Mouse (Mus musculus) B cell, adult 2 months (primary cell): ENCODE data around the gene Mipol1.

Source experiments
- DNase-seq, 2 experiments: peaks; one replicate each; pipeline ENCODE4 v3.0.0; 2022

Mipol1 gene

DNA sequence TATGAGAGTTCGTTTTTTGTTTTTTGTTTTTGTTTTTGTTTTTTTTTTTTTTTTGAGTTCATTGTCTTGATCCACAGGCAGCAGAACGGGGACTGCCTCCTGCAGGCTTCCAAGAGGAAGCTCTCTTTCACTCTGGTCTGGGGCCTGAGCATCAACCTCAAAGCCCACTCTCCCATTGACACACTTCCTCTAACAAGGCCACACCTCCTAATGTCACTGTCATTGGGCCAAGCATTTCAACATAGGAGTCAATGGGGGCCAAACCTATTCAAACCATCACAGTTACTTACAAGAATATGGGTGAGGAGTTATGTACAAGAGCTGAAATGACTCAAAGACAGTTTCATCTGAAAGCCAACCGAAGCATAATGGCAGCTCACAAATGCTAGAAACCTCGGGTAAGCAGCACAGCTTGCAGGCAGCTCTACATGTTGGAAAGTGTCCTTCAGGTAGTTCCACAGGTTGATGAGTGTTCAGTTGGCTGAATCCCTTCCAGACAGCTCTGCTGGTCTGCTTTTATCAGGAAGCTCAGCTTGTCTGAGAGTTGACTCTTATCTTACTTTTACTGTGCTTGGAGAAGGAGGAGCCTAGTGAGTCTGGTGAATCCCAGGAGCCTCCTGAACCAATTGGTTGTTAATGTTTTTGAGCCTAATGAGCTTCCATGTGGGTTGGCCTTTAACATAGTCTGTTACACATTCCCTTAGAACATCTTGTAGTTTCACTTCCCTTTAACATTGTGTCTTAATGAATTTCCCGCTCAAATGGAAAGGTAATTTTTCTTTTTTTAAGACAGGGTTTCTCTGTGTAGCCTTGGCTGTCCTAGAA, 13.7 kb downstream of the Mipol1 start:
- peak; percentile 31 to 38 for DNase-seq

DNA sequence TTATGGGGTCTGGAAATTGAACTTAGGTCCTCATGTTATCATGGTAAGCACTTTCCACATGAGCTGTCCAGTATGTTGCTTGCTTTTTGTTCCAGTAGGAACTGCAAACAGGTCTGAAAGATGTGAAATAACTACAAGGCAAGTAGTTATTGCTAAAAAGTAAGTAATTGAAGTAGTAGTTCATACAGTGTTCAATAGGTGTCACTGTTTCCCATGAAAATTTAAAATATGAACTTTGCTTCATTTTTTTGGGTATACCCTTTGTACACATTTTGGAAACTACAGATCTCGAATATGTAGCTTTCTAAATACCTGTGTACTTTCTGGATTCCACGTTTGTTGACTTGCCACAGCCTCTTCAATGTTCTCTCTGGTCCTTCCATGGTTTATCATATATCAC, 28.3 kb downstream of the Mipol1 start:
- no peak for DNase-seq

DNA sequence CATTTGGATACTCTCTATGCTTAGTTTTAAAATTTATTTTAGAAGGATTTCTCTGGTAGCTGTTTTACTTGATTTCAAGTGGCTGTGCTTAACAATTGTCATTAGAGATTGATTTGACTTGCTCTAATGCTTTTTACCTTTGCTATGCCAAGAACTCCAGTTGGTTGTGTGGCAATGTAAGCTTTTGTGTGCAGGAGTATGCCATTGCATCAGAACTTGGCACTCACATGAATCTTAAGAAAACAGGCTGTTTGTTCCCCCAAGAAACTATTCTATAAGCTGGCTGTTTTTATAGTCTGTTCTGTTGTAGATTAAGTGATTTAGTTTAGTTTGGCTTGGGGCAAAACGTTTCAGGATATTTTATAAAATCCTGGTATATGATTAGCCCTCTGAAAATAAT, 45.2 kb downstream of the Mipol1 start:
- DNase-seq: no peak

DNA sequence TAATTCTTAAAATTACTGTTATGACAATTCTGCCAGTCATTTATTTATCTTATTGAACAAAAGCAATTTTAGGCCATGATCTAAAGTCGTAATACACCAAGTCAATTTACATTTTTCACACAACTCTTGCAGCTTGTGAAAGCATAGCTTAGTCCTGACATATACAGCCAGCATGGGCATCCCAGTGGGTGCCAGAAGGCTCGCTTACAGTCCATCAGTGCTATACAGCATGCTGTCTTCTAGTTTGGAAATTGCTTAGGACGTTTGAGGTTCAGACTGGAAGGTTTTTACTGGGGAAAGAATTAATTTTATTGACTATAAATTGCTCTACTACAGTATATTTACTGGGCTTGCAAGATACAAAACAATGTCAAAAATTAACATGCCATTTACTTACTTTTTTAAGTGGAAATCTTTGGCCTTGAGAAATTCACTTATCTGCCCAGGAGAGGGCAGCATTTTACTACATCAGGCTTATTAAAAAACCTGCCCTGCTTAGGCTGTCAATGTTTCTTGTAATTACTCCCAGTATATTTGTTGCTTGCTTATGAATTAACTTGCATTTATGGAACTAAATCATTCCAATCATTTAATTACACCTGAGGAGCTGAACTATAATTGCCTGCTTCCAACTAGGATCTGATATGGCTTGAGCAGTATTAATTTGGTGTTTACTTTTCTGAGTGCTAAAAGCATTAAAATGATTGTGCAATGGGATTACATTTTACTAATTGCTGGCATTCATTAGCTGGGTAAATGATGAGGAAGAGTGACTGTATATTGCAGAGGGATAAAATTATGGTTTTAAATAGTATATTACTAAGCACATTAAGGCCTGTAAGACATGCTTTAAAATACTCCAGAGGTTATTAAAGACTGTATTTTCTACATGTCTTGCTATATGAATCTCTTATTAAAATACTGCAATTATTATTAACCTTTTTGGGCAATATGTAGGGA, 51.2 kb downstream of the Mipol1 start:
- DNase-seq: peak; percentile 16 to 23

DNA sequence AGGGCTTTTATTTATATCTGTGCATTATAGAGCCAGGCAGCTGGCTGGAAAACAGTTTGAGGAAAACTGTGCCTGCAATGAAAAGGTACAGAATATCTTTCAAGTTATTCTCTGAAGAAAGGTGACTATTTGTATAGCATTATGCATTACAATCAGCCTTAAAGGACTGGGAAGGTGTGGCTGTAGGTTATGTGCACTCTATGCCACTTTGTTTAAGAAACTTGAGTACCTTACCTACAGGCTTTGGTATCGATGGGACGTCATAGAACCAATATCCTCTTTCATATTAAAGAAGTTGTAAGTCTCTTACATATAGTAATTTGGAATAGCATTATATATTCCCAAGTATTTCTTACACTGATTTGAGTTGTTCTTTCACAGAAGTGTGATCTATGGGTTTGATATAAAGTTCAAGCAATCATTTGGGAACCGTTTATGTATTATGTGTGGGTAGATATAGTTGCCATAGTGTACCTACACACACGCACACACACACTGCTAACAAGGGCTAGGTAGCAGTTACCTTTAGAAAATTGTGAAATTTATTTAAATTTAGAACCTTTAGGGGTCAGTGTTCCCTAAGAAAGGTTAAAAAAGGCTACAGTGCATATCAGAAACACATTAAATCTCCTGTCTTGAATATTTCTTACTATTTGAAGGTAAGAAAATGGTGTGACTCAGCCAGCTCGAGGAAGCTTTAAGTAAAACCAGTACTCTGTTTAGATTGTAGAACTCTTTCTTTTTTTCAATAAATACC, 55.3 kb downstream of the Mipol1 start:
- no peak for DNase-seq

DNA sequence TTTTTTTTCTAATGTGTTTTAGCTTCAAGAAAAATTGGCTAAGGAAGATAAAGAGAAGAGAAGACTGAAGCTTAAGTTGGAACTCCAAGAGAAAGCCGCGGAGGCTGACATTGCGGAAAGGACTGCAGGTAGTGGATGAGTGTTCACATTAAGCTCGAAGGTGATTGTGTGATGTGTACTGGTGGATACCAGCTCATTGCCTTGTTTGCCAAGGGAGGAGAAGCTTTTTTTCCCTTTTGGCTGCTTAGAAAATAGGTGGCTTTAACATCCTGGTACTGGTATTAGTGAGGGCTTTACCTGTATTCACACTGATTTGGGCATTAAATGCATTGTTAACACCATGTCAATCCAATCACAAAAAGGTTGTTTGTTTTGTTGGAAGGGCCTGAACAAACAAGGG, 77.1 kb downstream of the Mipol1 start:
- no peak for DNase-seq

DNA sequence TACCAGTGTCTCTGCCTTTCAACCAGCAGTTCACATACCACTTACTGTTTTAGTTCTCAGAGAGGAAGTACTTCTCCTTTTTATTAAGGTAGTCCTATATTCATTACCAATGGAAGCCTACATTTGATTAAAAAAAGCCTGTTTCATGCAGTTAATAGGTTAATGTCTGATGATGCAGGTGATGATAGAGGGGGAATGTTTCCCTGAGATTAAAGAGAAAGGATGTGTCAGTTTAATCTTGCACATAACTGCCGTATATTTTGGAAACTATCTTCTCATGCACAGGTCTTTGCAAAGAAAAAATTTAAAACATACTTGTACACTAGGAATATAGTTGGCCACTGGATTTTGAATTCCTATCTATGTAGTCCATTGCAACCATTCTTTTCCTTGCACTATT, 77.5 kb downstream of the Mipol1 start:
- DNase-seq: no peak

DNA sequence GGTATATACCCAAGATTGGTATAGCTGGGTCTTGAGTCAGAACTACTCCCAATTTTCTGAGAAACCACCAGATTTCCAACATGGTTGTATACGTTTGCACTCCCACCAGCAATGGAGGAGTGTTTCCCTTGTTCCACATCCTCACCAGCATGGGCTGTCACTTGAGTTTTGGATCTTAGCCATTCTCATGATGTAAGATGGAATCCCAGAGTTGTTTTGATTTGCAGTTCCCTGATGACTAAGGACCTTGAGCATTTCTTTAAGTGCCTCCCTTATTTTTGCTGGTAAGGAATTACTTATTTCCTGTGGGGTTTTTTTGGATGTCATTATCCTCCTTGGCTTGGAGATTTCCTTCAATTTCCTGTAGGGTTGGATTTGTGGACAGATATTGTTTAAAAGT, 108.8 kb downstream of the Mipol1 start:
- DNase-seq: no peak

DNA sequence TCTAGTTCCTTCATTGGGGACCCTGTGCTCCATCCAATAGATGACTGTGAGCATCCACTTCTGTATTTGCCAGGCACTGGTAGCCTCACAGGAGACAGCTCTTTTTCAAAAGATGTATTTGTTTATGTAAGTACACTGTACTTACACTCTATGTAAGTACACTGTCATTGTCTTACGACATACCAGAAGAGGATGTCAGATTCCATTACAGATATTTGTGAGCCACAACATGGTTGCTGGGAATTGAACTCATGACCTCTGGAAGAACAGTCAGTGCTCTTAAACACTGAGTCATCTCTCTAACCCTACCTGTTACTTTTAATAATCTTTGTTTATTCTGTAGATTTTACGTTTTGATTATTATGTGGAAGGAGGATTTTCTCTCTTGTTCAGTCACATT, 109.9 kb downstream of the Mipol1 start:
- DNase-seq: no peak

DNA sequence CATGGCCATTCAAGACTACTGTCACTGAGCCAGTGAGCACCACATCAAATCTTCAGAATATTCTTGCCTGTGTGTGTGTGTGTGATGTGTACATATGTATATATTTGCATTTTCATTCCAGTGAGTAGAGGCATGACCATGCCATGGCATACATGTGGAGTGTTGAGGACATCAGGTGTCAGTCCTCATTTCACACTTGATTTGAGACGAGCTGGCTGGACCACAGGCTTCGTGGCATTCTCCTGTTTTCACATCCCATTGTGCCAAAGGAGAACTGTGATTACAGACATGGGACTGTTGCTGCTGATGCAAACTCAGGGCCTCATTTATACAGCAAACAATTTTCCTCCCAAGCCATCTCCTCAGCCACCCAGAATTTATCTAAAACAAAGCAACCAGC, 132.5 kb downstream of the Mipol1 start:
- DNase-seq: no peak

DNA sequence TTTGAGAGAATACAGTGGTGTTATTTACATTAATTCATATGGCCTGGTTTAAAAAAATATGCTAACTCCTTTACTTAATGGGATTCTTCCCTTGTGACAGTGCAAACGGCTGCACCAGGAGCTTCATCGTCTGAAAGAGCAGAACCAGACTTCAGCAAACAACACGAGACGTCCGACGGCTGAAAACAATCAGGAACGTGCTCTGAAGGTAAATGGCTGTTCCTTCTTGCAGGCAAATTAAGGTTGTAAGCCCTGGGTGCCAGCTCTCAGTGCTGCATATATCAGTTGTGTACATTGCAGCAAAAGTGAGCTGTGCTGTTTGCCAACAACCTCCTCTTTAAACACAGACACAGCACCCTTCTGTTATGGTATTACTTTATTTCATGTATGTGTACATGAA, 133.8 kb downstream of the Mipol1 start:
- DNase-seq: no peak

DNA sequence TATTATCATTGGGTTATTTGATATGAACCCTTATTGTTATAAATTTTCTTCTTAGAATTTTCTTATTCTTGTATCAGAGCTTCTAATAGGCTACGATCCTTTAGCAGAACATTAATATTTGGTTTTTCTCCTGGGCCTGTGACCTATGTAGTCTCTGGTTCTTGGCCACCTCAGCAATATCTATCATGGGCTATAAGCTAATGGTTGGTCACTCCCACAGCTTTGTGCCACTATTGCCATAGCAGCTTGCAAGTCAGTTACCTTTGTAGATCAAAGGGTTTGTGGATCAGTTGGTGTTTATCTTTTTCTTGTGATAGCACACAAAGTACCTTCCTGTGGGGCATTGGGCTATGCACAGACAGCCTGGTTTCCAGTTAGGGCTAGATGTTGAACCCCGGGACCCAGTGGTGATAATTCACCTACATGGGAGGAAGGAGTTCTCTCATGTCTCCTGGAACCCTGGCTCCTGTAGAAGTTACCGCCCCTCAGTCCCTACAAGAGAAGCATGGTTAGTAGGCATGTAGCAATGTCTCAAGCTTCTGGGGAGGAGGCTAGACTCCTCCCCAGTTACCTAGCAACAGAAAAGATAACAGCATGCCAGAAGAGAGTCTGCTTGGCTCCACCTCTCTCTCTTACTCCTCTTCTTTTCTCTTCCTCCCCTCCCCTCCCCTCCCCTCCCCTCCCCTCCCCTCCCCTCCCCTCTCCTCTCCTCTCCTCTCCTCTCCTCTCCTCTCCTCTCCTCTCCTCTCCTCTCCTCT, 141.7 kb downstream of the Mipol1 start:
- no peak for DNase-seq

DNA sequence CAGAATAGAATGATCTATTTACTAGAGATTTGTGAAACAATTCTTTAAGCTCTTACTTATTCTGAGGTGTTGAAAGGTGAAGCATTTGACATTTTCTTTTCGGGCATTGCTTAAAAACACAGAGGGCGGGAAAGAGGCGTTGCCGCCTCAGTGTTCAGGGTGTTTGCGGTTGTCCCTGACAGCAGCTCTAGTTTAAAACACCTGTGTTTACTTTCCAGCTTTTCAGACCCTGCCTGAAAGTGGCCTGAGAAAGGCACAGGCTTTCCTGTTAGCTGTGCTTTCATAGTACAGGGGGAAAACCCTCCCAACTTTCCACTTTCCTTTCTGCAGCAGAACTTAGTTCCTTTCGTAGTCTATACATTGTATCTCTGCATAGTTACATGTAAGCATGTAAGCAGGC, 152.6 kb downstream of the Mipol1 start:
- DNase-seq: no peak

DNA sequence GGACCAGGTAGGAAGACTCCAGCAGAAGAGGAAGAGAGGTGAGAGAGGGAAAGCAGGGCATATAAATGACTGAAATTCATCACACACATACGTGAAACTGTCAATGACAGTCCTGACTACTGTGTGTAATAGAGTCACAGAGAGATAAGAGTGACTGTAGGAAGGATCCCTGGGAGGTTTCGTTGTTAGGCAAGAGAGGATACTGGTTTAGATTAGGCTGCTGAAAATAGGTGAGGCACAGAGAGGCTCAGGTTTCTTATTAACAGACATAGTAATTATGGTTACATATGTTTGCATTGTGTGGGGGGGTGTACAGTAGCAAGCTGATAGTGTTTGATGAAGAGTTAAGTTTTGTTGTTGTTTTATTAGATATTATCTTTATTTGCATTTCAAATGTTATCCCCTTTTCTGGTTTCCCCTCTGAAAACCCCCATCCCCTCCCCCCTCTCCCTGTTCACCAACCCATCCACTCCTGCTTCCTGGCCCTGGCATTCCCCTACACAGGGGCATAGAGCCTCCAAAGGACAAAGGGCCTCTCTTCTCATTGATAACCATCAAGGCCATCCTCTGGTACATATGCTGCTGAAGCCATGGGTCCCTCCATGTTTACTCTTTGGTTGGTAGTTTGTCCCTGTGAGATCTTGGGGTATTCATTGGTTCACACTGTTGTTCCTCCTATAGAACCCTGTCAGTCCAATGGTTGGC, 157.5 kb downstream of the Mipol1 start:
- no peak for DNase-seq

DNA sequence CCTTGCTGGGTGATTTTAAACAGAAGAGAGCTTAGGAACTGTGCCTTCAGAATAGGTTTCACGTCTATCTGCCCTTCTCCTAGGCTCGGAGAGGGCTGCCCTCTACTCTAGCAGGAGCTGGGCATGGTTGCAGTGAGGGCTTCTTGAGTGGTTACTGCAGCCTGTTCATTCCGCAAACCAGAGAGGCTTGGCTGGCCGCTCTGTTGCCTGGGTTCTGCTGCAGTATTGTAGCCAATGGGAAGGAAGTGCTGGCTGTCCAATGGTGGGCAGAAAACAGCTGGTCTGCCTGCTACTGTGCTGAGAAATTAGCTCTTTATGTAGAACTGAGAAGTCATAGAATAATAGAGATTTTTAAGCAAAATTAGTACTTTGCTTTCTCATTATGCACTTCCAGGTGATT, 169.3 kb downstream of the Mipol1 start:
- DNase-seq: no peak

DNA sequence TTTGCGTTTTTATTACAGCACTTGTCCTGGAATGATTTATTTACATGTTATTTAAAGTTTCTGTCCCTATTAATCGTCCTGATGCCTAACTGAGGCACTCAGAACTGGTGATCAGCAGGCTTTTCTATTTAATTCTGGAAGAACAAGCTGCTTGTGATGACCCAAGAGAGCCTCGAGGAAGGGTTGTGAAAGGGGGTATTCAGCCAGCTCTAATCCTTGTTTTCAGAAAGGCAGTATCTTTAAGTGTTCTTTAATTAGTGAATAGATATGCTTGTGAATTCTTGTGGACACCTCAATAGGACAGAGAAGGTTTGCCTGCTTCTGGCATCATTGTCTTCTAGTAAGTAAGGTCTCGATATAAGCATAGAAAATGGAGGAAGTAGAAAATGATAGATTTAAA, 170.0 kb downstream of the Mipol1 start:
- DNase-seq: no peak

DNA sequence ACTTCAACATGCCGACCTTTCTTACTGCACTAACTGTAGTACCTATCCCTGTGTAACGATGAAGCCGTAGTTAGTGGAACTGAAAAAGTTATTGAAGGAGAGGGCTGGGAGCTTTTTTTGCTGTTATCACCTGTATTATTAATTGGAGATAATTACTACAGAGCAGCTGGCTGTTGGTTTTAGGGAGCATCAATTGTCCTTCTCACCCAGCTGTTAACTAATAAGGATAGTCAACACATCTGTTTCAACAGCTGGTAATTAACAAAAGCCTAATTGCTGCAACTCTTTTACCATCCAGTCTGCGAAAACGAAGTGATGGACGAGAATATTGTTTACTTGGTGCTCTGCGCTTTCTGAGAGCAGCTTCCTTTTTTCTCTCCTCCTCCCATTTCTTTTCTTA, 170.9 kb downstream of the Mipol1 start:
- DNase-seq: no peak

DNA sequence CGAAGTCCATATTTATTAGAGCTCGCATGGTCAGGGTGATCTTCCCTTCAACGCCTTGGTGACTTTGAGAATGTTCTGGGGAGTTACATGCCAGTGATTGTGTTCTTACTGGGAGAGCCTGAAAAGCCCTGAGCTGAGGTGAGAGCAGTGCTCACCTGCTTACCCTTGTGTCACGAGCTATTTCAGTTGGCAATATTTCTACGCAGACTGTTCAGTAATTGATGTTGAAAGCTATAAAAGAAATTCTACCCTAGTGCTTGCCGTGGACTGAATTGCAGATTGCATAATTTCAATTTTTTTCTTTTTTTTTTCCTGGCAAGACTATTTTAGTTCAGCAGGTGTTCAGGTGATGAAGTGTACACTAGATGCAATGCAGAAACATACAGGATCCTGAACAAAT, 172.1 kb downstream of the Mipol1 start:
- DNase-seq: no peak

DNA sequence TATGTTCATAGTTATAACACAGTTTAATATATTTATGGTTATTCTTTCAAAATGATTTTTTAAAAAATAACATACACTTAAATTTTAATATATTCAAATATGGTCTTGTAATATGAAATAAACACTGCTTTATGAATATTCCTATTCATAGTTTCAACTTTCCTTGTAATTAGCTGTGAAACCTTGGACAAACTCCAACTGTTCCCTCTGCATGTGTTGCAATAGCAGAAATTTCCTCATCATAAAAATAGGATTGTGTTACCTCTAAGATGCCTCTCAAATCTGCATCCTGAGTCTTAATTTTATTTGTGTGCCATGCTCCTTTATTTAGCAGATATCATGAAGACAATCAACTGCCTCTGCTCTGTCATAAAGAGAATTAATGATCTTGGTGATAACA, 179.7 kb downstream of the Mipol1 start:
- DNase-seq: no peak

DNA sequence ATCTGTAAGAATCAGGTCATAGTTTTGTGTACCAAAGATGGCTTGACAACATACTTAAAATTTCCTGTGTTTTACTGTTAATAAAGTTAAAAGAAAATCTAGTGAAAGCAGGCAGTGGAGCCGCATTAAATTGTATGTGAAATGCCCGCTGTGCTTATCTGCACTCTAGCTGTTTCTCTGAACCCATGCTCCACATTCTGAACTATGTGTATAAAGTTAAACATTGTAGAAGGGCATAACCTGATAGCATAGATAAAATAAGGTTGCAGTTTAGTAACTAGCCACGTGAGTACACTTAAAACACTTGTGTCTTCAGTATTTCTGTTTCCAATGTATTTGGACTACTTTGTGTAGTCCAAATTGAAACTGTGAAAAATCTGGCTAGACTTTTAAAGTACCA, 183.6 kb downstream of the Mipol1 start:
- no peak for DNase-seq

DNA sequence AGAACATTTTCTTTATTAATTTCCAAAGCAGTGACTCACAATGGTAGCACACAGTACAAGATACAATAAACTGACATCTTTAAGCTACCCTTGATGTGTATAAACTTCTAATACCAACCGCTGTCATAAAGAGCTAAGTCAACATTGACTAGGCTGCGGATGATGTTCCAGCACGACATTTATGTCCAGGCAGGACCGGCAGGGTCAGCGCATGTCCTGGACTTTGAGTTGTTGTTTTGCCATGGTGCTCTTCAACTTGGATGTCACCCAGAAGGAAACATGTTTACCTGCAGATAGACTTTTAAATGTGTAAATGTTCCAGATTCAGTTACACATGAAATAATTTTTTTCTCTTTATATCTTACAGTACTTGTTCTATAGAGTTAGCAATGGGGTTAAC, 194.7 kb downstream of the Mipol1 start:
- DNase-seq: no peak

DNA sequence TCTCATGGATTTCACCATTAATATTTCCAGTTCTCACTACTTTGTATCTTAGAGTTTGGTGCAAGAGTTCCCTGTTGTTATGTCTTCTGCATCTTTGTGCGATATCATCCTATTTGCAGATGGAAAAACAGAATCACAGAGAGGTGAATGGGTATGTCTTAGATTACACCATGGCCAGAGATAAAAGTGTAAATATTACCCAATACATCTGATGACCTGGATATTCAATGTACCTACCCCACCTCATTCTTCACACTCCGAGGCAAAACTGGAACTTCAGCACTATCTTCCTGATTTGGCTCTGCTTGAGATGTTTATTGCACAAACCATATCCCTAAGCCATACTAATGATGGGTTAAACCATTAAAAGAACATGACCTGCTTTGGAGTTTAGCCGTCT, 198.0 kb downstream of the Mipol1 start:
- DNase-seq: no peak
